Mouse (Mus musculus) ES-E14 (cell line): ENCODE data around the gene Chst12. TPM values are rescaled to one million over a fixed set of nuclear protein-coding genes. Genes with fewer than 3 reads are reported as not detected.
A peak's percentile ranks its signal among the peaks of the same experiment; 100 is the strongest.

Source experiments
- DNase-seq: peaks from one replicate; pipeline ENCODE4 v3.0.0-alpha.2; 2013; ENCODE audit warnings: low read depth, low spot score
- H3K27ac ChIP-seq: 2 replicates; pipeline ENCODE4 v1.5.1; 2012; ENCODE audit warnings: low read depth, mild to moderate bottlenecking, low read length, moderate library complexity, mixed read lengths; ENCODE audit not compliant: poor library complexity, insufficient read depth, severe bottlenecking
- H3K36me3 ChIP-seq: 2 replicates; pipeline ENCODE4 v1.6.1; 2012; ENCODE audit warnings: mild to moderate bottlenecking, low read length, moderate library complexity, mixed read lengths; ENCODE audit not compliant: control insufficient read depth, poor library complexity, insufficient read depth, severe bottlenecking
- H3K4me1 ChIP-seq, 2 experiments: fragments of 150-350 bp in 1 of 2; sonication (generic) in 1 of 2; 2 replicates each; pipeline ENCODE4 v1.6.1; 2012; ENCODE audit warnings: low read length in 2 of 2, mild to moderate bottlenecking in 1 of 2, mixed read lengths in 1 of 2; ENCODE audit not compliant: control insufficient read depth in 2 of 2, insufficient read depth in 2 of 2, poor library complexity in 1 of 2
- H3K4me3 ChIP-seq, 2 experiments: fragments of 150-350 bp in 1 of 2; sonication (generic) in 1 of 2; 2 replicates each; pipeline ENCODE4 v1.5.1; 2012; ENCODE audit warnings: low read length in 2 of 2, low read depth in 1 of 2, mild to moderate bottlenecking in 1 of 2, mixed read lengths in 1 of 2; ENCODE audit not compliant: insufficient read depth in 1 of 2, poor library complexity in 1 of 2, severe bottlenecking in 1 of 2
- H3K9ac ChIP-seq: 2 replicates; pipeline ENCODE4 v1.6.1; 2012; ENCODE audit warnings: low read depth, mild to moderate bottlenecking, low read length, mixed read lengths; ENCODE audit not compliant: poor library complexity, insufficient read depth, severe bottlenecking
- H3K9me3 ChIP-seq: fragments of 150-350 bp; sonication (generic); 2 replicates; pipeline ENCODE4 v1.6.1; 2012; ENCODE audit warnings: low read depth, mild to moderate bottlenecking, low read length; ENCODE audit not compliant: control insufficient read depth, insufficient read depth
- CHD2 ChIP-seq: IDR thresholded peaks from 2 replicates; pipeline ENCODE4 v1.6.1; 2014; ENCODE audit warnings: mild to moderate bottlenecking, low read depth, low read length, inconsistent platforms
- HCFC1 ChIP-seq: IDR thresholded peaks from 2 replicates; pipeline ENCODE4 v1.6.1; 2012; ENCODE audit warnings: low read length, inconsistent platforms, borderline replicate concordance; ENCODE audit not compliant: insufficient read depth
- MAFK ChIP-seq: IDR thresholded peaks from 2 replicates; pipeline ENCODE4 v1.6.1; 2014; ENCODE audit warnings: mild to moderate bottlenecking, low read depth, low read length, inconsistent platforms; ENCODE audit not compliant: insufficient read depth
- ZC3H11A ChIP-seq: IDR thresholded peaks from 2 replicates; pipeline ENCODE4 v1.6.1; 2012; ENCODE audit warnings: low read depth, mild to moderate bottlenecking, inconsistent platforms, low read length, borderline replicate concordance
- ZNF384 ChIP-seq: IDR thresholded peaks from 2 replicates; pipeline ENCODE4 v1.6.1; 2012; ENCODE audit warnings: low read depth, low read length, inconsistent platforms
- in situ Hi-C, 2 experiments: fragments of 600-800 bp; cut with MboI; formaldehyde crosslinking; loops; one replicate each; pipeline ENCODE4 v1.15.1; 2025; ENCODE audit warnings: low sequenced_read_pairs in 2 of 2, inconsistent platforms in 1 of 2; ENCODE audit not compliant: unreplicated experiment in 2 of 2
- total RNA-seq: library from RNA; depleted of rRNA; stranded (reverse); fragments of 300-350 nt; gene quantifications from 2 replicates; pipeline ENCODE4 v1.2.3, GENCODE M21; 2012

Gene Chst12
- total RNA-seq, 1 experiment = 34.8 TPM

- Histone ChIP-seq H3K36me3 (peaks cover 7% of the 10 kb centered on the region), H3K9me3 (no peaks in the 10 kb centered on the region), H3K27ac (no peak overlapping the region), H3K9ac (no peak overlapping the region), H3K4me3 (no peak overlapping the region), H3K4me1 (peaks cover 0 to 13% of the 10 kb centered on the region in 2 experiments; a peak in 2 of 4 replicates)
- in situ Hi-C loops = no loop called here
- DNase-seq = no peak
- TF ChIP-seq MAFK = no peak
- TF ChIP-seq ZC3H11A = no peak
- no peak for TF ChIP-seq CHD2
- no peak for TF ChIP-seq ZNF384
- no peak for TF ChIP-seq HCFC1
These were observed 15.8 kb downstream of the Chst12 start for GRCm38 (mm10) chr5:140521196-140521595.

GRCm38 (mm10) chr5:140526754-140527153, 21.4 kb downstream of the Chst12 start:
- H3K36me3 ChIP-seq = peaks cover 7% of the 10 kb centered on the region
- in situ Hi-C loops = no loop called here
- H3K27ac ChIP-seq = no peak overlapping the region
- peaks cover 0 to 6% of the 10 kb centered on the region in 2 experiments; a peak in 1 of 4 replicates for H3K4me1 ChIP-seq
- no peak for DNase-seq
- no peak for TF ChIP-seq HCFC1
- no peak for TF ChIP-seq ZNF384
- H3K9me3 ChIP-seq = peaks cover 9% of the 10 kb centered on the region; the same call in 1 of the 2 replicates
- no peak overlapping the region for H3K4me3 ChIP-seq
- H3K9ac ChIP-seq = no peak overlapping the region

GRCm38 (mm10) chr5:140538111-140538683, 32.8 kb downstream of the Chst12 start:
- TF ChIP-seq HCFC1 = no peak
- no peak for TF ChIP-seq MAFK
- TF ChIP-seq CHD2 = no peak
- TF ChIP-seq ZNF384 = no peak
- TF ChIP-seq ZC3H11A = no peak
- DNase-seq = no peak
- Histone ChIP-seq H3K9ac (no peak overlapping the region), H3K4me1 (no peaks in the 10 kb centered on the region), H3K27ac (no peak overlapping the region), H3K36me3 (no peaks in the 10 kb centered on the region), H3K4me3 (no peak overlapping the region), H3K9me3 (peaks cover 1% of the 10 kb centered on the region; the same call in 1 of the 2 replicates)
- in situ Hi-C loops = loop anchor here in 1 of 2 experiments (5.0 kb wide), 1 partner anchor 61 kb away; no protein-coding TSS in a partner anchor

GRCm38 (mm10) chr5:140540106-140540505, 34.8 kb downstream of the Chst12 start:
- H3K9ac ChIP-seq = no peak overlapping the region
- H3K27ac ChIP-seq = no peak overlapping the region
- TF ChIP-seq CHD2 (no peak), HCFC1 (no peak), MAFK (no peak), ZNF384 (no peak), ZC3H11A (peak; percentile 93)
- no peaks in the 10 kb centered on the region for H3K4me1 ChIP-seq
- no peak overlapping the region for H3K4me3 ChIP-seq
- in situ Hi-C loops = loop anchor here (5.0 to 10.0 kb wide), 2 partner anchors 75 to 77 kb away; no protein-coding TSS in a partner anchor
- DNase-seq = peak; percentile 80
- peaks cover under 1% of the 10 kb centered on the region; the same call in 1 of the 2 replicates for H3K9me3 ChIP-seq
- H3K36me3 ChIP-seq = no peaks in the 10 kb centered on the region
